In the genomic region with DNA sequence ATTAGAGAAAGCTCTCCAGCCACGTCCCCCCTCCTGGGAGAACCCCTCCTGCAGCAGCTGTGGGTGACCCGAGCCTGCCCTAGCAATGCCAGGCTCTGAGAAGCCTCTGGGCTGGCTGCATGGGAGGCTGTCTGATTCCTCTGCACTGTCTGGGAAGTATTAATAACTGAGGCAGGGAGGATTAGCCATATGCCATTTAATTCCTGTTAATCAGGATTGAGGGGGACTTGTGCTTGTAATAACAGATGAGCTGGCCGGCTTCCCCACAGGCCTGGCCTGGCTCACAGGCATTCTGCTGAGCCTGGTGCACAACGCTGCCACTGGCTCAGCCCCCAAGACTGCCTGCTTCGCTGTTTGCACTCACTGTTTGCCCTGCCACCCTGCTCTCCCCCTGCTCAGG, we compare ENCODE assay signal across 14 mouse cellular contexts. TPM values are rescaled to one million over a fixed set of nuclear protein-coding genes. Genes with fewer than 3 reads are reported as not detected.
A peak's percentile ranks its signal among the peaks of the same experiment; 100 is the strongest.
DNase-seq lines count a peak whose midpoint lies in the region; ATAC-seq lines count a peak whose summit lies in the region.
"Had no signal": no experiment of that assay in that cellular context is flagged by ENCODE, and none has a peak within 500 bp of the region (broad histone marks: within the 10 kb centered on the region; RNA-seq: fewer than 3 reads in every experiment).

No protein-coding gene starts in this region.

- no peak overlapping the region for H3K4me2 ChIP-seq in midbrain, embryonic 12.5 days (replicated peaks)
- no peak overlapping the region for H3K4me2 ChIP-seq in liver, embryonic 11.5 days
- H3K4me2 ChIP-seq: embryonic facial prominence, embryonic 13.5 days; liver, embryonic 15.5 days had no signal

- H3K9ac ChIP-seq in midbrain, embryonic 12.5 days (replicated peaks): no peak overlapping the region
- H3K9ac ChIP-seq in liver, embryonic 11.5 days (ENCODE audit: low read depth, low read length): no peak overlapping the region
- H3K9ac ChIP-seq: embryonic facial prominence, embryonic 13.5 days; liver, embryonic 15.5 days had no signal

- peak; percentile 92 for ATAC-seq in midbrain, embryonic 12.5 days (ENCODE audit: low FRiP score, low read depth)
- no peak for ATAC-seq in liver, embryonic 11.5 days (replicated peaks; ENCODE audit: low FRiP score)

- H3K4me3 ChIP-seq in midbrain, embryonic 12.5 days: no peak overlapping the region
- no peak overlapping the region for H3K4me3 ChIP-seq in liver, embryonic 11.5 days (ENCODE audit: low read depth, low read length)
- H3K4me3 ChIP-seq: embryonic facial prominence, embryonic 13.5 days; heart, adult 2 months; liver, embryonic 15.5 days had no signal

- no peaks in the 10 kb centered on the region for H3K36me3 ChIP-seq in midbrain, embryonic 12.5 days
- no peaks in the 10 kb centered on the region for H3K36me3 ChIP-seq in liver, embryonic 11.5 days (ENCODE audit: control insufficient read depth, insufficient read depth, low read length)
- H3K36me3 ChIP-seq: embryonic facial prominence, embryonic 13.5 days; liver, embryonic 15.5 days had no signal

- peaks cover 3% of the 10 kb centered on the region; the same call in 1 of the 2 replicates for H3K27me3 ChIP-seq in midbrain, embryonic 12.5 days
- H3K27me3 ChIP-seq in liver, embryonic 11.5 days (replicated peaks; ENCODE audit: control insufficient read depth, insufficient read depth, low read length): no peaks in the 10 kb centered on the region
- H3K27me3 ChIP-seq: embryonic facial prominence, embryonic 13.5 days; liver, embryonic 15.5 days had no signal

- H3K9me3 ChIP-seq in midbrain, embryonic 12.5 days: no peaks in the 10 kb centered on the region
- H3K9me3 ChIP-seq in liver, embryonic 11.5 days (ENCODE audit: control insufficient read depth, low read length): no peaks in the 10 kb centered on the region
- H3K9me3 ChIP-seq: embryonic facial prominence, embryonic 13.5 days; liver, embryonic 15.5 days had no signal

- H3K27ac ChIP-seq in midbrain, embryonic 12.5 days (replicated peaks): peak overlapping the region; percentile 2; the same call in 1 of the 2 replicates
- no peak overlapping the region for H3K27ac ChIP-seq in liver, embryonic 11.5 days (ENCODE audit: low read depth, low read length)
- H3K27ac ChIP-seq: embryonic facial prominence, embryonic 13.5 days; heart, adult 2 months; liver, embryonic 15.5 days had no signal

- H3K4me1 ChIP-seq in midbrain, embryonic 12.5 days: peaks cover 8% of the 10 kb centered on the region; the same call in 1 of the 2 replicates
- no peaks in the 10 kb centered on the region for H3K4me1 ChIP-seq in liver, embryonic 11.5 days (replicated peaks; ENCODE audit: control insufficient read depth, insufficient read depth, low read length)
- H3K4me1 ChIP-seq: liver, embryonic 15.5 days had no signal

- DNase-seq in cerebellum, adult 9-11 months: peak; percentile 38
- no peak for DNase-seq in cerebellum, adult 11-12 months
- DNase-seq in testis, postnatal 10 days (ENCODE audit: low spot score): peak; percentile 41
- no peak for DNase-seq in testis, postnatal 14 days (ENCODE audit: low spot score)
- no peak for DNase-seq in liver, embryonic 11.5 days (ENCODE audit: low spot score)
- DNase-seq in embryo, embryonic 10 days (ENCODE audit: low spot score): no peak
- no peak for DNase-seq in adrenal gland, postnatal 14 days
- DNase-seq: heart, adult 2 months; kidney, adult 18-20 months; spleen, adult 18-20 months had no signal

- 9% methylated on average over 5 of the region's 5 CpGs for WGBS in midbrain, embryonic 12.5 days
- WGBS in liver, embryonic 11.5 days: 52% methylated on average over 5 of the region's 5 CpGs

RNA-seq across cellular contexts. Expression of gene Jam3, which starts 18.9 kb away (rescaled TPM):
- 137 and 144 TPM in 2 replicates for polyA plus RNA-seq in midbrain, embryonic 12.5 days (2016; fragmentation: Nextera tagmentation; extraction: Ambion mirVana)
- polyA plus RNA-seq in liver, embryonic 11.5 days (2014; fragmentation: Nextera tagmentation; extraction: Ambion mirVana): 26.3 and 31.6 TPM in 2 replicates
- 30.9 and 38.4 TPM in 2 replicates for total RNA-seq in adrenal gland, postnatal 14 days (2021)
- total RNA-seq: MEL had no signal

Comparison
In these comparisons a context has a peak if more than half of its experiments do, and no peak if none do; other contexts are left out.
1. DNase-seq: peak in cerebellum, adult 9-11 months (single experiment) and testis, postnatal 10 days (single experiment); none in cerebellum, adult 11-12 months (single experiment), testis, postnatal 14 days (single experiment), liver, embryonic 11.5 days (single experiment), embryo, embryonic 10 days (single experiment) and adrenal gland, postnatal 14 days (single experiment).